Mouse (Mus musculus): ENCODE measurements around the gene Scarf2. TPM values are rescaled to one million over a fixed set of nuclear protein-coding genes. Genes with fewer than 3 reads are reported as not detected.

Scarf2 gene
- total RNA-seq, 2 experiments from 2014 or later = 5.6 to 6.3 TPM

GRCm38 (mm10) chr16:17828867-17829266 is 31.8 kb downstream of the Scarf2 start:
- DNase-seq = no peak
- intact Hi-C loops (cut with DNase I) = no loop called here

GRCm38 (mm10) chr16:17830385-17831178 is 33.5 kb downstream of the Scarf2 start:
- intact Hi-C loops (cut with DNase I) = no loop called here
- peak; percentile 46 for DNase-seq

GRCm38 (mm10) chr16:17831781-17832180 is 34.7 kb downstream of the Scarf2 start:
- intact Hi-C loops (cut with DNase I) = no loop called here
- DNase-seq = no peak

GRCm38 (mm10) chr16:17832821-17833220 is 35.7 kb downstream of the Scarf2 start, which contains the start of gene B830017H08Rik:
Gene B830017H08Rik (plus strand): TSS chr16:17833121.
- DNase-seq = no peak
- intact Hi-C loops (cut with DNase I) = no loop called here

DNA sequence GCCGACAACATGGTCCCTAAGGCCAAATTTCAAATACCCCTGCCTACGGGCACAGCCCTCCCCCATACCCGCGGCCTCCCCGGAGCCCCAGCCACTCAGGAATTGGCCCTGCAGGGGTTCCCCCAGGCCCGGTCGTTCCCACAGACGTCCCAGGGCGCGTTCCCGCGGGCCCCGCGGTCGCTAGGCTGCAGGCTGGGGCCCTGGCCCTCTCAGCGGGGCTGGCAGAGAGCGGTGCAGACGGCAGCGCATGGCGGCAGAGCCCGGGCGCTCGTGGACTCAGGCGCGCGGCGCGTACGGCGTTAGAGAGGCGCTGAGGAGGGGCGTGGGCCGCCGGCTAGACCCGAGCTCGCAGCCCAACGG is 36.2 kb downstream of the Scarf2 start:
- peak; percentile 34 for DNase-seq
- intact Hi-C loops (cut with DNase I) = no loop called here

- no peak for DNase-seq
- intact Hi-C loops (cut with DNase I) = no loop called here
Measured at GRCm38 (mm10) chr16:17833681-17834399, 36.8 kb downstream of the Scarf2 start.

GRCm38 (mm10) chr16:17834543-17834942 is 37.5 kb downstream of the Scarf2 start:
- DNase-seq = no peak

GRCm38 (mm10) chr16:17835481-17835880 is 38.4 kb downstream of the Scarf2 start:
- intact Hi-C loops (cut with DNase I) = no loop called here
- no peak for DNase-seq

More at GRCm38 (mm10) chr16:17834543-17834942, 37.5 kb downstream of the Scarf2 start:
- intact Hi-C loops (cut with DNase I) = no loop called here

DNA sequence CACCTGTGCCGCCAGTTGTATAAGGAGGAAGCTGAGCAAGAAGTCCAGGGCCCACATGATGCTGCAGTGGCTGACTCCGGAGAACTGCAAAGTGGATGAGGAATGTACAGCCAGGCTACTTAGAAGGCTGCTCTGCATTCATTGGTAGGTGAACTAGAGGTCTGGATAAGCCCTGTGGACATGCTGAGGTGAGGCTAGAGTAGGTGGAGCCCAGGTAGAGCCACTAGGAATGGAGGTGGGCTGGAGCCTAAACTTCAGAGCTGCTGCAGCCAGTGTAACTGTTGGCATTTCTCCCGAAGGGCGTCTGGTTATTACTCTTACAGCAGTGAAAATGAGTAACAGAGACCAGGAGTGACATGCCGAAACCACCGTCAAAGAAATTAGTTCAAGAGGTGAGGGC is 41.0 kb downstream of the Scarf2 start, which contains the start of gene Car15:
TSS of gene Car15 (minus strand) at position 314 of the 400 bp plus-strand sequence.
- intact Hi-C loops (cut with DNase I) = no loop called here
- DNase-seq = no peak

GRCm38 (mm10) chr16:17839976-17840375 is 42.9 kb downstream of the Scarf2 start:
- intact Hi-C loops (cut with DNase I) = no loop called here
- DNase-seq = peak; percentile 63

- intact Hi-C loops (cut with DNase I) = no loop called here
- DNase-seq = no peak
Measured at GRCm38 (mm10) chr16:17842437-17842836, 45.4 kb downstream of the Scarf2 start.

DNA sequence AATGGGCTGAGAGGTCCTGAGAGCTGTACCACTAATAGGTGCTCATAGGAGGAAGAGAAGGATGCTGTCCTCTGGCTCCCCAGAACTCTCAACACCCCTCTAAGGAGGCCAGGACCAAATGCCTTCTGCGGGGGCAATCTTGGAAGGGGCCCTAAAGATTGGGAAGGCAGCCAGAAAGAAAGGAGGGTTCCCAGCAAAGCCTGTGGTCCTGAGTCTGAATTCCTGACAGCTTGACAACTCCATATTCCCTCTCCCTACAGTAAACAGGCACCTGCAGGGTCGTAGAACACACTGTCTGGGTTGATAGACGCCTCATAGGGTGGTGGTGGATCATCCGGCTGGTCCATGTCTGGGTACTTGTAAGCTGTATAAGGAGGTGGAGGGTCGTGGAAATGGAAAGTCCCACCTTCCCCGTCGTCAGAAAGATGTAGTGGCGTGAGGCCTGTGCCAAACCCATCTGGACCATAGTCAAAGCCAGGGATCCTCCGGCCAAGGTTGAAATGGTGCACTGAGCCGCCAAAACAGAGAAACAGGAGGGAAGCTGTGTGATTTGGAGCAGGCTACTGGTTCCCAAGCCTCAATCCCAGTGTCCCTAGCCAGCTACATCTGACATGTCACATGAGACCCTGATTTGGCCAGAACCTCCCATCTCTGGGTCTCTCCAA is 46.8 kb downstream of the Scarf2 start:
- peak; percentile 60 for DNase-seq
- intact Hi-C loops (cut with DNase I) = no loop called here

DNA sequence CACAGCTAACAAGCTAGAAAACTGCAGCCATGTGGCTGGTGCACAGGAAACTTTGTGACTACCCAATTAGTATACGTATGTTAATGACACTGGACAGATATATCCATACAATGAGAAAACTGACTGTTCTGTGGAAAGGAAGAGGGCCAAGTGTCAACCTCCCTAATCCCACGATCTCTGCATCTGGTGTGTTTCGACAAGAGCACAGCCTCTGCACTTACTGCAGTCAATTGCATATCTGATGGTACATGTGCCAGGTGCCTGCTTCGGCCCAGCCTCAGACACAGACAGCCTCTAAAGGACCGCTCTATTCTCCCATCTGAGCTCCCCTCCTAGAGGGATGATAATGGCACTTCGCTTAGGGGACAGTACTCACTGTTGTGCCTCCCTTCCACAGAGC is 51.3 kb downstream of the Scarf2 start:
- DNase-seq = no peak
- intact Hi-C loops (cut with DNase I) = no loop called here

GRCm38 (mm10) chr16:17848928-17849327 is 51.8 kb downstream of the Scarf2 start:
- intact Hi-C loops (cut with DNase I) = no loop called here
- DNase-seq = peak; percentile 43

- intact Hi-C loops (cut with DNase I) = no loop called here
- DNase-seq = no peak
Measured at GRCm38 (mm10) chr16:17849486-17849885, 52.4 kb downstream of the Scarf2 start.

- no peak for DNase-seq
- intact Hi-C loops (cut with DNase I) = no loop called here
Measured at GRCm38 (mm10) chr16:17851331-17851730, 54.2 kb downstream of the Scarf2 start.

DNA sequence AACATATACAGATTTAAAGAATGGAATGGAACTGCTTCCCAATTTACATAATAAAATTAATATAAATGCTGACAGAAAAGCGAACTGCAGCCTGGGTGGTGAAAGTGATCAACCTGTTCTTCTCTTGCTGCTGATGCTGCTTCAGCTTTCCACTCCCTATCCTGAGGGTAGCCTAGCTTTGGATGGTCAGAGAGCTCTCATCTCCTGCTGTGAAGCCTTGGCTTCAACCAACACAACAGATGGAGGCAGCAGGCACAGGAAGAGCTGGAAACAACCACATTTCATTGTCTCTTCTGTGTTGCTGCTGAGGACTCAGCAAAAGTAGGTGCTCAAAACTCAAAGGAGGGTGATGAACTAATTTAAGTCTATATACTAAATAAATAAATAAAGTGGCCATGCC is 54.8 kb downstream of the Scarf2 start:
- intact Hi-C loops (cut with DNase I) = no loop called here

DNA sequence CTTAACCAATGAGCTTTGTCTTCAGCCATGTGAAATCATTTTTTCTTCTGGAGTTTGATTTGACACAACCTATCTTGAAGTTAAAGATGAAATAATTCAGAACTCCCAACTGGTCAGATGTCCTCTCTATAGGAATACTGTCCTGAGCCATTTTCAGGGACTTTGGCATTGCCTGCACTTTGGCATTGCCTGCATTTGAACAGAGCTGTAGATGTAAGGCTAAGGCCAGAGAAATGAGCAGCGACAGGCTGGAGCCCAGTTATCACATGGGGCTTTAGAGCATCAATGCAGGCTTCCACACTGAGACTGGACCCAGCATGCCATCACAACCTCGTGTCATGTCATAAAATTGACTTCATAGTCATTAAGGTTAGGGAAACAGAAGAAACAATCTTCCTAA is 56.2 kb downstream of the Scarf2 start:
- intact Hi-C loops (cut with DNase I) = no loop called here
- no peak for DNase-seq

More for the DNA sequence above, 54.8 kb downstream of the Scarf2 start:
- peak; percentile 77 for DNase-seq

- DNase-seq = no peak
- intact Hi-C loops (cut with DNase I) = no loop called here
Measured at GRCm38 (mm10) chr16:17857157-17857556, 60.1 kb downstream of the Scarf2 start.

All from left cerebral cortex, postnatal 4 days (tissue).